Mouse (Mus musculus): ENCODE measurements around the gene Prr29. TPM values are rescaled to one million over a fixed set of nuclear protein-coding genes. Genes with fewer than 3 reads are reported as not detected.
"Not testable (repeated sequence)": the region's sequence is repeated elsewhere in the genome, so short reads cannot be mapped to it uniquely, and the experiment has no call there.

The Prr29 gene
- polyA plus RNA-seq, 1 experiment from 2014 or later = not detected

DNA sequence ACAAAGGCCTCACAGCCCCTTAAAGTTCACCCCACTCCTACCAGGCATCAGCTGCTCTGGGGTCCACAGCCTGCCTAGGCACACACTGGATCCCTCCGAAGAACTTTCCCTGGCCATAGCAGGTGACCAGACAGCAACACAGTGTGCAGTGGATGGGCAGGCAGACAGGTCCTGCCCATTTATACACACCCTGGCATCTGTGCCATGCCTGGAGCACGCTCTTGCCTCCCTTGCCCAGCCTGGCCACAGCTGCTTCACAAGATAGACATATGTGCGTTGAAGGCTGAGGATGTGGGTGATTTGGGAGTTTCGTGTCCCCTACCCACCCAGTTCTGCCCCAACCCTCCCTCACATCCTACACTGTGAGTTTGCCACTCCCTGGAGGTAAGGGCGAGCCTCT lies 27.2 kb upstream of the Prr29 start:
- Histone ChIP-seq H3K9me3 (no peaks in the 10 kb centered on the region), H3K4me1 (replicated peaks) (0 out of 2 replicates have a peak, but pooled peaks cover 3% of the 10 kb centered on the region), H3K4me2 (no peak overlapping the region), H3K36me3 (no peaks in the 10 kb centered on the region), H3K4me3 (no peak overlapping the region), H3K9ac (no peak overlapping the region), H3K27me3 (no peaks in the 10 kb centered on the region), H3K27ac (replicated peaks) (no peak overlapping the region)
- 81% methylated on average over 5 of the region's 5 CpGs for WGBS
- no peak for ATAC-seq (ENCODE audit: low read depth)

- H3K9me3 ChIP-seq = no peaks in the 10 kb centered on the region
- 81% methylated on average over 7 of the region's 7 CpGs for WGBS
Measured at GRCm38 (mm10) chr11:106338870-106339269, 26.4 kb upstream of the Prr29 start.

DNA sequence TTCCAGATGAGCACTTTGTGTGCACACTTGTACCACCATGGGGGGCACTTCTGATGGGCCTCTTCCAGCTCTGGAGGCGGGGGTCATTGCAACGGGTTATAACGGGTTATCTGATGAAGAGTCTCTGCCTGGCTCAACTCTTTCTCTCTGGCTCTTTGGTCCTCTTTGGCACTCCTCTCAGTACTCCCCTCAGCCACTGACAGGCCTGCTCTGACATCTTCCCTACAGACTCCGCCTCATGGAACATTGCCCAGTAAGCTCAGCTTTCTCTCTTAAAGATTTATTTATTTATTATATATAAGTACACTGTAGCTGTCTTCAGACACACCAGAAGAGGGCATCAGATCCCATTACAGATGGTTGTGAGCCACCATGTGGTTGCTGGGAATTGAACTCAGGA lies 25.9 kb upstream of the Prr29 start:
- not testable (repeated sequence) for H3K4me1 ChIP-seq (replicated peaks); H3K27ac ChIP-seq (replicated peaks); H3K9ac ChIP-seq; H3K4me2 ChIP-seq; H3K4me3 ChIP-seq; ATAC-seq (ENCODE audit: low read depth); H3K36me3 ChIP-seq; H3K9me3 ChIP-seq; H3K27me3 ChIP-seq
- WGBS = 89% methylated on average over 4 of the region's 4 CpGs

More at GRCm38 (mm10) chr11:106338870-106339269, 26.4 kb upstream of the Prr29 start:
- Histone ChIP-seq H3K27me3 (no peaks in the 10 kb centered on the region), H3K9ac (no peak overlapping the region), H3K4me2 (no peak overlapping the region), H3K4me1 (replicated peaks) (0 out of 2 replicates have a peak, but pooled peaks cover 3% of the 10 kb centered on the region), H3K4me3 (no peak overlapping the region), H3K27ac (replicated peaks) (no peak overlapping the region), H3K36me3 (no peaks in the 10 kb centered on the region)
- ATAC-seq (ENCODE audit: low read depth) = no peak

- 0 out of 2 replicates have a peak, but pooled peaks cover 3% of the 10 kb centered on the region for H3K4me1 ChIP-seq (replicated peaks)
- no peak for ATAC-seq (ENCODE audit: low read depth)
- H3K4me2 ChIP-seq = no peak overlapping the region
- no peak overlapping the region for H3K4me3 ChIP-seq
- no peak overlapping the region for H3K27ac ChIP-seq (replicated peaks)
- no peaks in the 10 kb centered on the region for H3K36me3 ChIP-seq
- no peak overlapping the region for H3K9ac ChIP-seq
- no peaks in the 10 kb centered on the region for H3K27me3 ChIP-seq
- WGBS = 84% methylated on average over 9 of the region's 9 CpGs
- H3K9me3 ChIP-seq = no peaks in the 10 kb centered on the region
Measured at GRCm38 (mm10) chr11:106340990-106341520, 24.2 kb upstream of the Prr29 start.

GRCm38 (mm10) chr11:106344910-106345309 lies 20.4 kb upstream of the Prr29 start:
- ATAC-seq (ENCODE audit: low read depth) = no peak
- no peaks in the 10 kb centered on the region for H3K4me1 ChIP-seq (replicated peaks)
- no peak overlapping the region for H3K9ac ChIP-seq
- H3K36me3 ChIP-seq = no peaks in the 10 kb centered on the region
- no peak overlapping the region for H3K27ac ChIP-seq (replicated peaks)
- H3K9me3 ChIP-seq = no peaks in the 10 kb centered on the region
- 76% methylated on average over 6 of the region's 6 CpGs for WGBS
- no peak overlapping the region for H3K4me2 ChIP-seq
- no peak overlapping the region for H3K4me3 ChIP-seq
- no peaks in the 10 kb centered on the region for H3K27me3 ChIP-seq

DNA sequence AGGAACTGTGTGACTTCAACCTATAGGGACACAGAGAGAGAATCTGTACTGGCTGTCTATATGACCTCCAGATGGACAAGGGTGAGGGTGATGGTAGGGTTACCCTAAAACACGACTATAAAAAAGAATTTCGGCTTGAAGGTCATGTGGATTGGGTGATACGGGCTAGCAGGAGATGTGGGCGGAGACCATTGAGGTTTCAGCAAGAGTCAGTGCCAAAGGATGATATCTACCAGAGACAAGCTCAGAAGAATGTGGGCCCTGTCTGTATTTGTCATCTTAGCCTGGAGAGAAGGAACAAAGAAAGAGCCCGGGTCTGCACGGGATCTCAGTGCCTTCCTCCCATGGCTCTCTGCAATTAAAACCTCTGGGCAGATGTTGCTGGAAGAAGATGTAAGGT lies 15.5 kb upstream of the Prr29 start:
- no peak for ATAC-seq (ENCODE audit: low read depth)
- no peak overlapping the region for H3K9ac ChIP-seq
- no peak overlapping the region for H3K27ac ChIP-seq (replicated peaks)
- WGBS = 84% methylated on average over 6 of the region's 6 CpGs
- H3K4me3 ChIP-seq = no peak overlapping the region
- H3K36me3 ChIP-seq = no peaks in the 10 kb centered on the region
- H3K4me1 ChIP-seq (replicated peaks) = no peaks in the 10 kb centered on the region
- H3K27me3 ChIP-seq = no peaks in the 10 kb centered on the region
- no peaks in the 10 kb centered on the region for H3K9me3 ChIP-seq
- no peak overlapping the region for H3K4me2 ChIP-seq

DNA sequence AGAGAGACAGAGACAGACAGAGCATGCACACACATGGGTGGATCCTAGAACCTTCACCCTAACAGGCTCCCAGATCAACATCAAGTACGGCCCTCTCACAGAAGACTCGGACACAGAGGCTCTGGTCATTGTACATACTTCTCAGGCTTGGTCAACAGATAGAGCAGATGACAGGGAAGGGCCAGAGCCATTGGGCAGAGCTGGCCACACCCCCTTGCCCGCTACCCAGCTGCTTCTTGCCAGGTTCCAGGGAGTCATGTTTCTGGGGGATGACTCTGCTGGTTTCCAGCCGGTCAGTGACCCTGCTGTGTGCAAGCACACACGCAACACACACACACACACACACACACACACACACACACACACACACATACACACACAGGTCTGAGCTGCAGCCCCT lies 14.4 kb upstream of the Prr29 start:
- Histone ChIP-seq H3K36me3 (no peaks in the 10 kb centered on the region), H3K4me3 (no peak overlapping the region), H3K4me1 (replicated peaks) (no peaks in the 10 kb centered on the region), H3K4me2 (no peak overlapping the region), H3K27ac (replicated peaks) (no peak overlapping the region), H3K27me3 (no peaks in the 10 kb centered on the region), H3K9ac (no peak overlapping the region), H3K9me3 (no peaks in the 10 kb centered on the region)
- 70% methylated on average over 5 of the region's 5 CpGs for WGBS
- ATAC-seq (ENCODE audit: low read depth) = no peak

DNA sequence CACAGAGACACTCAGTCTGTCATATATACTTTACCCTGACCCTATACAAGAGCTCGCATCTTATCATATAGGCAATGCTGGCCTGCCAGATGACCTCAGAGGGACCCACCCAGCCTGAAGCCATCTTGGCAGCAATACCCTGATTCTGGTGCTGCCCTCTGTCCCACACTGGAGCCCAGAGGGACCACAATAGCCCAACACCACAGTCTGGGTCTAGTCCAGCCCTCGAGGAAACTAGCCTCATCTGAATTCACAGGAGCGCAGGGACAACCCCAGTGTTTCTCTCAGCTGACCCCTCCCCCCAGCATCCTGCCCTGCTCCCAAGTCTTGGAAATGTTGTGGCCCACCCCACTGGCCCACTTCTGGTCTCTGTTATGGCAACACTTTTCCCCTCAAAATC lies 14.0 kb upstream of the Prr29 start:
- Histone ChIP-seq H3K4me2 (no peak overlapping the region), H3K4me3 (no peak overlapping the region), H3K9me3 (no peaks in the 10 kb centered on the region), H3K27ac (replicated peaks) (no peak overlapping the region), H3K27me3 (no peaks in the 10 kb centered on the region), H3K9ac (no peak overlapping the region), H3K4me1 (replicated peaks) (no peaks in the 10 kb centered on the region), H3K36me3 (no peaks in the 10 kb centered on the region)
- 78% methylated on average over 3 of the region's 3 CpGs for WGBS
- ATAC-seq (ENCODE audit: low read depth) = no peak

- 72% methylated on average over 4 of the region's 4 CpGs for WGBS
- H3K36me3 ChIP-seq = no peaks in the 10 kb centered on the region
- H3K9me3 ChIP-seq = no peaks in the 10 kb centered on the region
- H3K4me2 ChIP-seq = no peak overlapping the region
- no peaks in the 10 kb centered on the region for H3K27me3 ChIP-seq
- H3K27ac ChIP-seq (replicated peaks) = no peak overlapping the region
- no peak for ATAC-seq (ENCODE audit: low read depth)
- H3K4me3 ChIP-seq = no peak overlapping the region
- H3K9ac ChIP-seq = no peak overlapping the region
- H3K4me1 ChIP-seq (replicated peaks) = no peaks in the 10 kb centered on the region
Measured at GRCm38 (mm10) chr11:106351941-106352340, 13.3 kb upstream of the Prr29 start.

DNA sequence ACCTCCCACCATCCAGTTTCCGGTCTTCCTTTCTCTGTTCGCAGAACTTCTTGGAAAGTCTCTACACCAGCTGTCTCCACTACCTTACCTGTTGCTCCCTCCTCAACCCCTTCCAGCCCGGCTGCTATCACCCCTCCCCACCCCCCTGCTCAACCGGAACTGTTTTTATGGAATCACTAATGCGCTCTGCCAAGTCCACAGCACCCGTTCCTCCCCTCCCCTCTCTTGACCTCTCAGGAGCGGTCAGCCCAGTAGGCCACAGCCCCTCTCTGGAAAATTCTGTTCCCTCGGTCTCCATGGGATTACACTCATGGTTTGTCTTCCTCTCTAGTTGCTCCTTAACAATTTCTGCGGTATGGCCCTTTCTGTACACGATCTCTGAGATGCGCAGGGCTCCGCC lies 12.1 kb upstream of the Prr29 start, which contains the start of gene Scn4a:
TSS of gene Scn4a (minus strand) at position 101 of the 400 bp plus-strand sequence.
- H3K9ac ChIP-seq = no peak within 1 kb of the TSS
- H3K27ac ChIP-seq (replicated peaks) = no peak within 1 kb of the TSS
- H3K4me3 ChIP-seq = no peak within 1 kb of the TSS
- no peak within 1 kb of the TSS for H3K4me2 ChIP-seq
- H3K27me3 ChIP-seq = no peaks in the 10 kb centered on the region
- no peaks in the 10 kb centered on the region for H3K36me3 ChIP-seq
- no peaks in the 10 kb centered on the region for H3K9me3 ChIP-seq
- H3K4me1 ChIP-seq (replicated peaks) = no peaks in the 10 kb centered on the region
- no peak for ATAC-seq (ENCODE audit: low read depth)
- 91% methylated on average over 12 of the region's 12 CpGs for WGBS

DNA sequence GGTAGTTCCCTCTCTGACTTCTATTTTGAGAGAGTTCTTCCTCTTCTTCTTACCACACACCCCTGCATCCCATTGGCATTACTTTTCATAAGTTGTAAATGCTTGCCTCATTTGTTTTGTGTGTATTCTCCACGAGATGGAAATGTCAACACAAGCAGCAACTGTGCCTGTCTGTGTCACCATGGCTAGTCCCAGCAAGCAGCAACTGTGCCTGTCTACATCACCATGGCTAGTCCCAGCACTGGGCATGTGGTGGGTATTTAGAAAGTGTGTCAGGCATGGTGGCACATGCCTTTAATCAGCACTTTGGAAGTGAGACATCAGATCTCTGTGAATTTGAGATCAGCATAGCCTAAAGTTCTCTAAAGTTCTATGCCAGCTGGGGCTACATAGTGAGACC lies 11.1 kb upstream of the Prr29 start:
- Histone ChIP-seq H3K27me3 (no peaks in the 10 kb centered on the region), H3K4me3 (no peak overlapping the region), H3K9me3 (no peaks in the 10 kb centered on the region), H3K27ac (replicated peaks) (no peak overlapping the region), H3K4me2 (no peak overlapping the region), H3K36me3 (no peaks in the 10 kb centered on the region), H3K9ac (no peak overlapping the region), H3K4me1 (replicated peaks) (no peaks in the 10 kb centered on the region)
- ATAC-seq (ENCODE audit: low read depth) = no peak
- WGBS = 70% methylated on average over 1 of the region's 1 CpGs

GRCm38 (mm10) chr11:106355382-106356128 lies 9.7 kb upstream of the Prr29 start:
- no peak overlapping the region for H3K4me3 ChIP-seq
- 73% methylated on average over 19 of the region's 19 CpGs for WGBS
- no peak overlapping the region for H3K4me2 ChIP-seq
- ATAC-seq (ENCODE audit: low read depth) = no peak
- H3K4me1 ChIP-seq (replicated peaks) = no peaks in the 10 kb centered on the region
- H3K36me3 ChIP-seq = no peaks in the 10 kb centered on the region
- no peaks in the 10 kb centered on the region for H3K27me3 ChIP-seq
- H3K9me3 ChIP-seq = no peaks in the 10 kb centered on the region
- H3K9ac ChIP-seq = no peak overlapping the region
- no peak overlapping the region for H3K27ac ChIP-seq (replicated peaks)

DNA sequence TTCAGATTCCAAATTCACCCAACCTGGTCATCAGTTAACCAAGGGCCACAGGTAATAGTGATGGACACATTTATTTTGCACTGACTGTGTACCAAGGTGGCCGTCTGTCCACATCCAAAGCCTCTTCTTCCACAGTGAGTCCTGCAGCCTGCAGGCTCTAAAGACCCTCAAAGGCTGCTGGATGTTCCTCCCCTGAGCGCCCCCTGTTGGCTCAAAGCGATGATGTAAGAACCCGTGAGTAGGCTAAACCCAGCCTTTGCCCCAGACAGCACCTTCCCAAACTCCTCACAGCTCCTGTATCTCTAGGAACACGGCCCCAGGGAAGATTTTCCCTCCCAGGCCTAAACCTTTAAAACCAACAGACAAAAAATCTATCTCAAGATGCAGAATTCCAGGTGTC lies 5.9 kb upstream of the Prr29 start:
- no peak overlapping the region for H3K4me3 ChIP-seq
- no peak overlapping the region for H3K9ac ChIP-seq
- H3K4me1 ChIP-seq (replicated peaks) = no peaks in the 10 kb centered on the region
- H3K36me3 ChIP-seq = no peaks in the 10 kb centered on the region
- WGBS = 21% methylated on average over 5 of the region's 5 CpGs
- H3K27me3 ChIP-seq = no peaks in the 10 kb centered on the region
- no peak overlapping the region for H3K27ac ChIP-seq (replicated peaks)
- no peaks in the 10 kb centered on the region for H3K9me3 ChIP-seq
- ATAC-seq (ENCODE audit: low read depth) = no peak
- no peak overlapping the region for H3K4me2 ChIP-seq
